Mouse (Mus musculus): ENCODE measurements around the gene Dmac2. TPM values are rescaled to one million over a fixed set of nuclear protein-coding genes. Genes with fewer than 3 reads are reported as not detected.

Gene Dmac2
- total RNA-seq, 1 experiment from 2014 or later = 33.7 TPM

DNA sequence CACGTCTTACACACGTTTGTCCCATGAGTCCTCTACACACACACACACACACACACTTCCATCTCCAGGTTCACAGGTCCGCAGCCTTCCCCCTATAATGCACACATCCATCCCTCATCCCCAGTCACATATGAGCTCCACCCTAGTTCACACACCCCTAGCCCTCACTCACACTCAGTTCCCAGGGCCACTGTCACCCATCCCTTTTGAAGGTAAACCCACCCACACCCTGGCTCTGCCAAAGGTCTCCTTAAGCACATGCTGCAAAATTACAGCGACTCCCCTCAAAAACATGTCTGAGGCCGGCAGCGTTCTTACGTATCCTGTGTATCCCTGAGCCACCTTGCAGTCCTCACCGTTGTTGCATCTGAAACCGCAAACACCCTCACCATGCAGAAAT is 55.1 kb downstream of the Dmac2 start:
- peak; percentile 14 to 33; a peak in 1 of 4 replicates for ATAC-seq (replicated peaks in 1 of 2; ENCODE audit: insufficient read depth in 1 of 2, low FRiP score in 2 of 2, low TSS enrichment in 1 of 2, low read depth in 1 of 2, poor library complexity in 2 of 2, severe bottlenecking in 2 of 2)

DNA sequence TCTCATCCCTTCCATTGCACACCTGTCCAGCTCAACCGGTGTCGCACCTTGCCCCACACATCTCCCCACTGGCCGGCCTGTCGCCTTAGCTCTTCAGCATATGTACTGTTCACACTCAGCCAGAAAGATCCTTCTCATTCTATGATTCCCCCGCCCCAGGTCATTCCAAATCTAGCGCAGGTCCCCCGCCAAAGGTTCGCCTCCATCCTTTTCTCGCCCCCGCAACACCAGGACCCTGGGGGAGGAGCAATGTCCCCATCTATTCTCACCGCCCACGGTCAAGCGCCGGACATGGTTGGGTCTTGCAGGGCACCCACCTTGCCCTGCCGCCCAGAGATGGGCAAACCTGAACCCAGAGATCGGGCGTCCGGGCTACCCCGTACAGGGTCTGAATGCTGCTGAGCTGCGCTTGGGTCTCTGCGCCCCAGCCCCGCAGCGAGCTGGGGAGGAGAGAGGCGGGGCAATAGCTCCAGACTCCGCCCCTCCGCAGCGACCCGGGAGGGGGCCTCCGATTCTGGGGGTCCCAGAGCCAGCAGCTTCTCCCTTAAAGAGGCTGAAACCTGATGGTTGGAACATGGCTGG is 55.6 kb downstream of the Dmac2 start, which contains the start of gene Tmem91:
TSS of gene Tmem91 (minus strand) at position 448 of the 582 bp plus-strand sequence.
- peak in 1 of 2 experiments; percentile 38; a peak in 3 of 4 replicates for ATAC-seq (replicated peaks in 1 of 2; ENCODE audit: insufficient read depth in 1 of 2, low FRiP score in 2 of 2, low TSS enrichment in 1 of 2, low read depth in 1 of 2, poor library complexity in 2 of 2, severe bottlenecking in 2 of 2)

Other genes starting within 250 kb of the Dmac2 start
- not detected in 2 replicates for gene Cnfn, start 249.7 kb upstream of the Dmac2 start, total RNA-seq (2017)
- gene Lipe, start 220.7 kb upstream of the Dmac2 start, total RNA-seq (2017) = 13.6 and 18.7 TPM in 2 replicates
- not detected in 2 replicates for gene Cxcl17, start 206.5 kb upstream of the Dmac2 start, total RNA-seq (2017)
- 9.5 and 22.0 TPM in 2 replicates for gene Ceacam1, start 141.8 kb upstream of the Dmac2 start, total RNA-seq (2017)
- not detected in 2 replicates for gene Ceacam2, start 79.6 kb upstream of the Dmac2 start, total RNA-seq (2017)
- gene Erich4, start 3.5 kb upstream of the Dmac2 start, total RNA-seq (2017) = not detected in 2 replicates
- 1.8 and 4.7 TPM in 2 replicates for gene B3gnt8, start 7.2 kb downstream of the Dmac2 start, total RNA-seq (2017)
- 33.2 and 61.3 TPM in 2 replicates for gene Bckdha, start 39.6 kb downstream of the Dmac2 start, total RNA-seq (2017)
- gene Exosc5, start 39.8 kb downstream of the Dmac2 start, total RNA-seq (2017) = 32.5 and 48.8 TPM in 2 replicates
- gene Tmem91, start 55.8 kb downstream of the Dmac2 start, total RNA-seq (2017) = 2.3 TPM in 1 of 2 replicates, not detected in the other
- 46.3 and 70.6 TPM in 2 replicates for gene B9d2, start 61.4 kb downstream of the Dmac2 start, total RNA-seq (2017)
- gene Tgfb1, start 67.6 kb downstream of the Dmac2 start, total RNA-seq (2017) = 46.0 and 50.7 TPM in 2 replicates
- gene Ccdc97, start 99.7 kb downstream of the Dmac2 start, total RNA-seq (2017) = 16.7 and 18.9 TPM in 2 replicates
- gene Hnrnpul1, start 135.3 kb downstream of the Dmac2 start, total RNA-seq (2017) = 137 TPM in 2 replicates
- gene Axl, start 169.3 kb downstream of the Dmac2 start, total RNA-seq (2017) = 6.2 and 16.9 TPM in 2 replicates
- not detected in 2 replicates for gene Cyp2s1, start 197.5 kb downstream of the Dmac2 start, total RNA-seq (2017)